Mouse (Mus musculus) brain, embryonic 14.5 days (tissue): ENCODE measurements at regions not wholly inside any gene's neighbourhood (a gene's known extent, or its start where the extent isn't known, plus 50 kb on each side); places are given as distances from the start of the nearest gene placed in this dataset.

Experiments
- CTCF ChIP-seq: fragments of 200-500 bp; IDR thresholded peaks from 2 replicates; pipeline ENCODE4 v1.5.1; 2012; ENCODE audit warnings: inconsistent platforms, mild to moderate bottlenecking, moderate library complexity, borderline replicate concordance; ENCODE audit not compliant: insufficient read depth, insufficient read length; ENCODE audit errors: extremely low read depth
- POLR2A ChIP-seq: fragments of 200-500 bp; IDR thresholded peaks from 2 replicates; pipeline ENCODE4 v1.6.1; 2012; ENCODE audit warnings: mild to moderate bottlenecking, inconsistent platforms, borderline replicate concordance; ENCODE audit not compliant: poor library complexity, insufficient read depth, insufficient read length, severe bottlenecking; ENCODE audit errors: extremely low read depth

- no peak for TF ChIP-seq CTCF
- TF ChIP-seq POLR2A: no peak
These were observed 442.5 kb upstream of the Sel1l start for GRCm38 (mm10) chr12:92291490-92291889.
